Mouse (Mus musculus) yolk sac, embryonic 10.5 days (tissue): ENCODE data around the gene Ipo7.
"Not testable (repeated sequence)": the region's sequence is repeated elsewhere in the genome, so short reads cannot be mapped to it uniquely, and the experiment has no call there.

Experiments used
- DNase-seq: peaks from one replicate; pipeline ENCODE4 v3.0.0-alpha.2; 2017; ENCODE audit warnings: low spot score

The Ipo7 gene

DNA sequence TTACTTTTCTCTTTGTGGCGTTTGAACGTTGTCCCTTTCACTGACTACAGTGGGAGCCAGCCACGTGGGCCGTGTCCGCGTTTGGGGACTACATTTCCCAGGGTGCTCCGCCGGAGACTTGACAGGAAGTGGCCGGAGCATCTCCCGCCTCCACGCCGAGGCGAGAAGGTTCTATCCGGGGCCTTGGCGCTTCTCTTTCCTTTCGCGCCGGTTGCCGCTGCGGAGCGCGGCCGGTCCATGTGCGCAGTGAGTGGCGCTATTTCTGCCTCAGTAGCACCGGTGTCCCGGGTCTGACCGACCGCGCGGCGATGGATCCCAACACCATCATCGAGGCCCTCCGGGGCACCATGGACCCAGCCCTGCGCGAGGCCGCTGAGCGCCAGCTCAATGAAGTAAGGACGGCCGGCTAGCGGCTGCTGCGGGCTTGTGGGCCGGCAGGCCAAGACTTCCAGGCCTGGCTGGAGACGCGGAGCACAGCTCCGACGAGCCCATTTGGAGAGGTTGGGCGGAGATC lies at the start of gene Ipo7:
Ipo7 (plus strand) TSS at position 158 of the 514 bp plus-strand sequence.
- peak; percentile 93 for DNase-seq

DNA sequence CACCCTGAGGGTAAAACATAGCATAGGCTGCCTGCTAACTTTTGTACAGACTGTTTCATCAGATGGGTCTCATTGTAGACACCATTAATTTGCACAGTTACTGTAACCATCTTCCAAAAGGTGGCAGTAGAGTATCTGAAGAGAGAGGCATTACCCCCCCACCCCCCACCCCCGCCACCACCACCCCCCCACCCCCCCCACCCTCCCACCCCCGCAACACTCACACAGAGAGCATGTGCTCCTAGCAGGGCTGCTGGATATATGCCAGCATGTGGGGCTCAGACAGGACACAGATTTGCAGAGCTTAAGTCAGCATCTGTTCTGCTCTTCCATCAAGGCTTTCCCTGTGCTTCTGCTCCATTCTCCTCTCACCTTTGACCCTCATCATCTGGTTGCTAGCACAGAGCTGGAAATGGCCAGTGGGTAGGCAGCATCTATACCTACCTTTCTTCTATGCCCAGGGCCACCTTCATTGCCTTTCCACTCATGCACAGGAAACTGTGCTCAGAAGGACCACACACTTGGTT lies 49.1 kb upstream of the Ipo7 start:
- peak; percentile 52 for DNase-seq

DNA sequence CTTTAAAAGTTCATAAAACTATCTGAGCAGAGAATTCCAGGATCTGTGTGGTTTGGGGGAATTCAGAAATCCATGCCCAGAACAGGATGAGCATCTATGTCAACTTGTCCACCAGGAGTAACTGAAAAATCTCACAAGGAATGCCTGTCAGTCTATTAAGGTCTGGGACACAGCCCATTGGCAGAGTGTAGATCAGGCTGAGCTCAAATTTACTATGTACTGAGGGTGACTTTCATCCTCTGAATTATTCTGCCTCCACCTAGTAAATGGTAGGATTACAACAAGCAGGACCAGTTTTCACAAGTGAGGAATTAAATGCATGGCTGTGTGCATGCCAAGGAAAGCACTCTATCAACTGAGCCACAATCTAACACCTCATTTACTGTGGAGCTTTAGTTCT lies 48.5 kb upstream of the Ipo7 start:
- no peak for DNase-seq

DNA sequence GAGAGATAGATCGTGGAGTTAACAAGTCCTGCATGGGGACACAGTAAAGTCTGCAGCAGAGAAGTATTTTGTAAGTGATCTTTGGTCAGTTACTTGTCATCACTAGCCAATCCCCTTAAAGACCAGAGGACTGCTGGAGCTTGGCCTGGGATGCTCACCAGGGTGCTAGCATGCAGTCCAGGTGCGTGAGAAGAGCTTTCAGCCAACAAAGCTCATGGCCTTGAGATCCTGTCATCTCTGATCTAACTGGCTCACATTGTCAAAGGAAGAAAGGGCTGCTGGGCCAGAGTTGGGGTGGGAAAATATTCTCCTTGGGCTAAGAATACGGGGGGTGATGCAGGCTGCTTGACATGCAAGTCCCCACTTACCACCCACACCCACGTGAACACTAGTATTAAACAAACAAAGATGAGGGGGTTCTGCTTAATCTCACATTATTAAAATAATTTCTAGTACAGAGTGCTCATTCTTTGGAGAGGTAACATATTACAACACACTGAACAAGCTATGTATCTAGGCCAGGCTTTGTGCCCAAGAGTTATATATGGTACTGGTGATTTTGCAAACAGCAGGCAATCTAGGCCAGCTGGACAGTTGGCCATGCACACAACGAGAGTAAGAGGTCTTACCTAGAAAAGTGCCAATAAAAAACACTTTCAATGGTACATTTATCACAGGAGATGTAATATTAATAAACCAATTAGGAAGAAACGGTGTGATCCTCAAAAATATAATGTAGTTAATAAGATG lies 41.9 kb upstream of the Ipo7 start:
- no peak for DNase-seq

GRCm38 (mm10) chr7:109977131-109977530 lies 40.9 kb upstream of the Ipo7 start:
- not testable (repeated sequence) for DNase-seq

GRCm38 (mm10) chr7:109984608-109985007 lies 33.5 kb upstream of the Ipo7 start:
- DNase-seq = not testable (repeated sequence)

DNA sequence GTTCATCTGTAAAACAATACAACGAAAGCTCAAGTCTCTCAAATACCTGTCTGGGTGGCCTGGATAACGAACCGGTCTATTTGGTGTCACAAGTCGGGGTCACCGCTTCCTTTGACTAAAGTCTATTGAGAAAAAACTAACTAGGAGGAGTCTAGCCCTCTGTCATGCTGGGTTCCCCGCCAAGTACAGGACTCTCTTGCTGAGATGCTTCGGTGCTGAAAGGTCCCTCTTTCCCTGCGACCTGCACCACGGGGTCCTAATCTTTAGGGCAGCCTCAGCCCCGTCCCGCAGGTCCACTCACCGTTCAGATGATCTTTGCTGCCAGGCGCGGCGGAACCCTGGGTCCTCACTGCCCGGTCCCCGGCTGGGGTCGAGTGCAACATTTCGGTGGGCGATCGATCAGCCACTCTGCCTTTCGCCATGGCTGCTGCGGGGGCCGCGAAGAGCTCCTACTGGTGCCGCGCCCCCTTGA lies 32.4 kb upstream of the Ipo7 start:
- DNase-seq = no peak

GRCm38 (mm10) chr7:109986133-109986669 lies 31.9 kb upstream of the Ipo7 start:
- DNase-seq = peak; percentile 100

DNA sequence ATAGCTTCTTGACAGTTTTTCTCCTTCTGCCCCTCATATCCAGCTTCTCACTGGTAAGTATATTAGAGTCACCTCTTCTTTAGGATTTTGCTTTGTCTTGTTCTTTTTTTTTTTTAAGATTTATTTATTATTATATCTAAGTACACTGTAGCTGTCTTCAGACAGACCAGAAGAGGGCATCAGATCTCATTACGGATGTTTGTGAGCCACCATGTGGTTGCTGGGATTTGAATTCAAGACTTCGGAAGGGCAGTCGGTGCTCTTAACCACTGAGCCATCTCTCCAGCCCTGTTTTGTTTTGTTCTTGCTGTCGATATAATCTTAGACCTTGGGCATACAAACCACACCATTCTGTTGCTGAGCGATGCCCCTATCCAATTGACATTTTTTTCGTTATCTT lies 31.3 kb upstream of the Ipo7 start, which contains the start of gene Tmem41b:
Tmem41b (minus strand) TSS at position 155 of the 400 bp plus-strand sequence.
- not testable (repeated sequence) for DNase-seq

- no peak for DNase-seq
Measured at GRCm38 (mm10) chr7:109991286-109991685, 26.8 kb upstream of the Ipo7 start.

DNA sequence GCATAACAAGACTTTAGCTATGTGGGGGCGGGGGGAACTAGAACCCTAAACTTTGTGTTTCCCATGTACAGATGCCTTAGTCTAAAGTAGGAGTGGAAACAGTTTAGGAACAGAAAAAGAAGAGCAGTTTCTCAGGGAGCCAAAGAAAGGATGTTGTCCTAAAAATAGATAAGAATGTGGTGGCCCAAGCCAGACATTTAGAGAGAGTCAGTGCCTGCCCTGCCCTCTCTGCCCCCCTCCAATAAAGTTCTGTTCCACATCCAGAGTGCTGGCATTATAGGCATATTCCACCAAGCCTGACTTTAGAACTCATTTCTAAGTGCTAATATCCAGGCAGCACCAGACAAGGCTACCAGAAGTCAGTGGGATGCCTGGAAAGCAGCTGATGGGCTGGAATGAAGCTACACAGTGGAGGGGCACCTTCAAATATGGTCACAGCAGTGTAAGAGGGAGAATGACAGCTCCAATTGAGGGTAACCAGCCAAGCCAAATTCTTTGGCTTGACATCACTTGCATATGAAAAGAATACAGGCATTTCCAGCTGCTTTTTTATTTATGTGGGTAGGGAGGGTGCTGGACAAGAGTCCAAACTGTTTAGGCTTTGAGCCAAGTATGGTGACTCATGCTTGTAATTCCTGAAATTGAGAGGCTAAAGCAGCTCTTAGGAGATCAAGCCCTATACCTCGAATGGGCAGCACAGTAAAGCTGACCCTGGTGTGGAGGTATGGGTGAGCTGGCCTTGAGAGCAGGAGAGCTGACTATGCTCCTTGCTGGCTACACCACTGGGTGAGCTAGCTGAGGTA lies 24.7 kb upstream of the Ipo7 start:
- no peak for DNase-seq

GRCm38 (mm10) chr7:109998388-109998787 lies 19.7 kb upstream of the Ipo7 start:
- DNase-seq = peak; percentile 45

DNA sequence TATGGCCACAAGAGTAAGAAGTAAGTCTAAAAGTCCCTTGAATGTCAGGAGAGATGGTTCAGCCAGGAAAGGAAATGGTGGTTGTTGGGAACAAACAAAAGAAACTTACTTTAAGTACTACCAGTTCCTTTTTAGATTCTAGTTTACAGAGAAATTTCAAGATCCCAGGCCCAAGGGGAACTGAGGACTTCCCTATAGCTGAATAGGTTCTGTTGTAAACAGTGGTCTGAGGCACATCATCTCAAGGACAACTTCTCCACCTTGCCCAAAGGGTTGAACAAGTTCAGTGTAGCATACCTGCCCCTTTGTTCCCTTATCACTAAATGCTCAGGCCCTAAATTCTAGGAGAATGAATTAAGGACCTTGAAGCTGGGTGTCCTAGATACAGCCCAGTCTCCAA lies 16.0 kb upstream of the Ipo7 start:
- DNase-seq = no peak

DNA sequence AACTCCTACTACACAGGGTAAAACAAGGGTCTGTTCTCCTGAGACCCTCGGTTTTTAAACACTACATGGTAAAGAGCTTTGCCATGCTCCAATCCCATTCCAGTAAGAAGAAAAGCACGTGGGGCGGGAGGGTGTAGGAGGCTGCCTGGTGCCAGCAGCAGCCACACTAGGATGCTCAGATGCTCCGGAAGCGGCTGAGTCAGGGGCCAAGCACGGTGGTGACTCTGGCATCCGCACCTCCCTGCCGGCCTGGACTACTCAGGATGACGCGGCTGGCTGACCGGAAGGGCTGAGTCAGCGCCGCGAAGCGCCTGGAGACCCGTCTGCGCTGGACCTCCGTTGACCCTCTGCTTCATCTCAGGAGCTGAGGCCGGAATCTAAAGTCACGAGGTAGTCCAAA lies 15.1 kb upstream of the Ipo7 start:
- DNase-seq = peak; percentile 81

DNA sequence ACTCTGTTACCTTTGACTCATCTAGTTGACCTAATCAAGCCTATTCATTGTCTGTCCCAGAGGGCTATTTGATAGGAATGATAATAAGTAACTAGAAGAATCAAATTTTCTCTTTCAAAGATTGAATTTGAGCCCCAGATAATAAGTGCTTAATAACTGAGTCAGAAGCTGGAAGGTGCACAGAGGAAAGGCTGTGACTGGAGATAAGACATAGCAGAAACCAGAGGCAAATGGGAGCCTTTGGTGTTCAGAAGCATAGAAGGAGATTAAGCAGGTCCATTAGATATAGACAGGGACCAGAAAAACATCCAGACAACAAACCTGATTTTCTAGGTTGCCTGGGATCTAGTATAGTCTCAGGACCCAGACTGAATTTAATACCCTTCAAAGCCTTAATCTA lies 12.1 kb upstream of the Ipo7 start:
- DNase-seq = no peak

GRCm38 (mm10) chr7:110006471-110007195 lies 11.4 kb upstream of the Ipo7 start:
- DNase-seq = no peak

DNA sequence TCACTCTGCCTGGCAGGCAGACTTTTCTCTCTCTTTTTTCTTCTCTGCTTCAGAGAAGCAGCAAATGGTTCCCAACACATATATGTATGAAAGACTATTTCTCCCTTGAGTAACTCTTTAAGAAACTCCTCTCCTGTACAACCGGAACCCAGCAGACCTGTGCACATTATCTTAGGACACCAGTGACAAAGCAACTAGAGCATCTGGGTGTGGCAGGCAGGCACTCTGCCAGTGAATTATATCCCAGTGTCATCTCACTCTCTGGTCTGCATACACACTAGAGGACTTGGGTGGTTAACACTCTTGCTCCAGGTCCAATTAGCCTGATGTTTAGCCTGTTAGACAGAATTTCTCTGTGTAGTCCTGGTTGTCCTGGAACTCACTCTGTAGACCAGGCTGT lies 9.6 kb upstream of the Ipo7 start:
- no peak for DNase-seq

DNA sequence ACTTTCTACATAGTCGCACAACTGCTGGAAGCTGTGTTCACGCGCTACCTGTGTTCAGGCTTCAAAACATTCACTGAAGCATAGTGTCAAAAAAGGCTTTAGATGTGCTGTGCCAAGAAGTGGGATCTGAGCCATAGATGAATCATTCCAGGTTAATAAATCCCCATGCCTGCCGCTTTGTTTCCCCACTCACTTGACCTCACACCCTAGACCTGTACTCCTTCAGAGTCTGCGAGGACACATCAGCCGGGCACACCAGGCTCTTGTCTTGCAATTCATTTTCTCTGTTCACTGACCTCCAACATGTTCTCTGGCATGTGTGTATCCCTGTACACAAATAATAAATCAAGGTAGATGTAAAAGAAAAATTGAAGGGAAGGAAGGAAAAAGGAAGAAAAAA lies 9.0 kb upstream of the Ipo7 start:
- no peak for DNase-seq

DNA sequence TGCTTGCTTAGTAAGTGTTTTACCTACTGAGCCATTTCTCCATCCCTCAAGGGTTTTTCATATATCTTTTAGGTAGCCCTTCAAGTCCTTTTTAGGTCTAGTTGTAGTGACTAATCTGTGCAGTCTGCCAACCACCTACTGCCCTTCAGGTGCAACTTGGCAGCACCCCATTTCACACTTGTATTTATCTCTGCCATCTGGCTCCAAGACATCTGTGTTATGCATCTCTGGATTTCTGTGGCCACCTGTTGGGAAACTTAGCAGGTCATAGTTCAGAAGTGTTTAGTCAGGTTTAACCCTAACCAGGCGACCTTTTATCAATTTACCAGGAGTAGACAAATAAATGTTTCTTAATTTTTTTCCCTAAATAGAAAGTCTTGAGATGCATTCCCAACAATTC lies 6.7 kb upstream of the Ipo7 start:
- DNase-seq = no peak

DNA sequence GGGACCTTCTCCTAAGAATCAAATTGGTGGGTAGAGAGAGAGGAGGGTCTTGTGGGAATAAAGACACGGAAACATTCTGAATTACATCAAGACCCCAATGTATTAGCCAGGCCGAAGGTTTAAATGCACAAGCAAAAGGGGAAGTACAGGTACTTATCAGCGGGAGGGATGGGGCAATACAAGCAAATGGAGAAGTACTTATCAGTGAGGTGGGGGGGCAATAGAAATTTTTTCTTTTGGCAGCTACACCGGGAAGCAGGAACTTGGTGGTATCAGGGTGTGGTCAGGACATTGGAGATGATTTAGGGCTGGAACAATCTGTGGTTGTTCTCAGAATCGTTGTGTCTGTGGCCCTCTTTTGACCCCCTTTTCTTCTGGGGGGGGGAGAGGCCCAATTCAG lies 3.8 kb upstream of the Ipo7 start:
- no peak for DNase-seq

GRCm38 (mm10) chr7:110018631-110019482 lies 783 bp downstream of the Ipo7 start:
- no peak for DNase-seq
